Mouse (Mus musculus) lung, postnatal 4 days (tissue): ENCODE measurements around the gene Dnah14.
A peak's percentile ranks its signal among the peaks of the same experiment; 100 is the strongest.

Experiments
- DNase-seq, 2 experiments: peaks; one replicate each; pipeline ENCODE4 v3.0.0; 2021

The Dnah14 gene

GRCm38 (mm10) chr1:181854829-181855228 is 278.5 kb downstream of the Dnah14 start:
- DNase-seq, result no peak

- no peak for DNase-seq
Observed at GRCm38 (mm10) chr1:181856329-181856728, 280.0 kb downstream of the Dnah14 start.

GRCm38 (mm10) chr1:181860659-181861058 is 284.3 kb downstream of the Dnah14 start:
- DNase-seq, result peak; percentile 91 to 95

GRCm38 (mm10) chr1:181861181-181861902 is 285.0 kb downstream of the Dnah14 start:
- DNase-seq, result no peak

GRCm38 (mm10) chr1:181862676-181863374 is 286.5 kb downstream of the Dnah14 start:
- no peak for DNase-seq

GRCm38 (mm10) chr1:181863431-181863830 is 287.1 kb downstream of the Dnah14 start:
- DNase-seq, result no peak
